Mouse (Mus musculus) lung, postnatal 0 days (tissue): ENCODE measurements at regions not wholly inside any gene's neighbourhood (a gene's known extent, or its start where the extent isn't known, plus 50 kb on each side); places are given as distances from the start of the nearest gene placed in this dataset.

Source experiments
- ATAC-seq: fragments of 200-750 bp; cut with Nextera tagmentation; 2 replicates; pipeline ENCODE4 v1.8.0; 2017; ENCODE audit warnings: moderate library complexity
- DNase-seq: peaks from one replicate; pipeline ENCODE4 v3.0.0-alpha.2; 2016; ENCODE audit warnings: low spot score
- H3K27ac ChIP-seq: fragments of 300-500 bp; sonication (generic); 2 replicates; pipeline ENCODE4 v1.5.1; 2014; ENCODE audit warnings: antibody characterized with exemption, mild to moderate bottlenecking, low read length, mixed read lengths
- H3K27me3 ChIP-seq: fragments of 300-500 bp; sonication (generic); replicated peaks from 2 replicates; pipeline ENCODE4 v1.6.1; 2014; ENCODE audit warnings: low read length, mixed read lengths; ENCODE audit not compliant: insufficient read depth
- H3K36me3 ChIP-seq: fragments of 300-500 bp; sonication (generic); 2 replicates; pipeline ENCODE4 v1.6.1; 2014; ENCODE audit warnings: low read length, mixed read lengths; ENCODE audit not compliant: insufficient read depth
- H3K4me1 ChIP-seq: fragments of 300-500 bp; sonication (generic); 2 replicates; pipeline ENCODE4 v1.6.1; 2014; ENCODE audit warnings: antibody characterized with exemption, low read depth, low read length, mixed read lengths; ENCODE audit not compliant: insufficient read depth
- H3K4me2 ChIP-seq: fragments of 300-500 bp; sonication (generic); replicated peaks from 2 replicates; pipeline ENCODE4 v1.6.1; 2014; ENCODE audit warnings: low read depth, mild to moderate bottlenecking, low read length, moderate library complexity, mixed read lengths
- H3K4me3 ChIP-seq: fragments of 300-500 bp; sonication (generic); 2 replicates; pipeline ENCODE4 v1.5.1; 2014; ENCODE audit warnings: low read depth, low read length
- H3K9ac ChIP-seq: fragments of 300-500 bp; sonication (generic); replicated peaks from 2 replicates; pipeline ENCODE4 v1.6.1; 2014; ENCODE audit warnings: low read depth, mild to moderate bottlenecking
- H3K9me3 ChIP-seq: fragments of 300-500 bp; sonication (generic); 2 replicates; pipeline ENCODE4 v1.6.1; 2016; ENCODE audit warnings: low read length, mixed read lengths
- CTCF ChIP-seq: IDR thresholded peaks from 2 replicates; pipeline ENCODE4 v1.5.1; 2016; ENCODE audit warnings: antibody characterized with exemption, mild to moderate bottlenecking
- EP300 ChIP-seq: IDR thresholded peaks from 2 replicates; pipeline ENCODE4 v1.6.1; 2016; ENCODE audit warnings: antibody characterized with exemption, mild to moderate bottlenecking, control low read depth
- WGBS: fragments of 180-500 bp; shearing (Covaris S2); extraction: QIAGEN DNeasy Blood & Tissue Kit; methylation state at CpG from one replicate; pipeline ENCODE4 v1.1.7; 2014; 5-methylcytosine and 5-hydroxymethylcytosine counted together

DNA sequence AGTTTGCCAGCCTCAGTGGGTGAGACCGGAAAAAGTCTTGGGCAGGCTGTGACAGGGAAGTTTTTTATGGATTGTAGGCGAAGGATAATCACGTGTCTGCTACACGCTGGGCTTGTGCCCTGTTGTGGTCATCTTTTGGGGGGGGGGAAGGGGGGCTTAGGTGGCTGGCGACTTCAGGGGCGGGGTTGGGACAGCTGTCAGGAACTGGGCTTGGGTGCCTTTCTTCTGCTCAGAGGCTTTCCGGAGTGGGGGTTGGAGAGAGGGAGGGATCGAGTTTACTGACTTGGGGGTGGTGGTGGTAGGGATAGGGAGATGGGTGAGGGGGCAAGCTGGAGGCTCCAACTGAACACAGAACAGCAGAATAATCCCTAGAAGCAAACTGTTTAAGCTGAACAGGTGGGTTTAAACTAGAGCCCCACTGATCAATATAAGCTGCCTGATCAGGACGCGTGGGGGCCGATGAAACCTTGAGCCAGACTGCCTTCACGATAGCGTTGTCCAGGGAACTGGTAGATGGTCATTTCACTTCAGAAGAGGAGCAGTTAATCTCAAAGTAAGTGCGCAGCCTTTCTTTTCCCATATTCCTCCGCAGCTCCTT, 103.6 kb downstream of the Nucb2 start:
- Histone ChIP-seq H3K4me1 (no peaks in the 10 kb centered on the region; the same call in 1 of the 2 replicates), H3K9me3 (no peaks in the 10 kb centered on the region), H3K27ac (no peak overlapping the region), H3K36me3 (no peaks in the 10 kb centered on the region), H3K4me2 (peak overlapping the region; percentile 67), H3K9ac (no peak overlapping the region), H3K27me3 (no peaks in the 10 kb centered on the region), H3K4me3 (peak overlapping the region; percentile 33)
- ATAC-seq (peak; percentile 25; the same call in 1 of the 2 replicates), DNase-seq (peak; percentile 35)
- no peak for TF ChIP-seq EP300
- TF ChIP-seq CTCF: no peak
- 3% methylated on average over 15 of the region's 15 CpGs for WGBS

DNA sequence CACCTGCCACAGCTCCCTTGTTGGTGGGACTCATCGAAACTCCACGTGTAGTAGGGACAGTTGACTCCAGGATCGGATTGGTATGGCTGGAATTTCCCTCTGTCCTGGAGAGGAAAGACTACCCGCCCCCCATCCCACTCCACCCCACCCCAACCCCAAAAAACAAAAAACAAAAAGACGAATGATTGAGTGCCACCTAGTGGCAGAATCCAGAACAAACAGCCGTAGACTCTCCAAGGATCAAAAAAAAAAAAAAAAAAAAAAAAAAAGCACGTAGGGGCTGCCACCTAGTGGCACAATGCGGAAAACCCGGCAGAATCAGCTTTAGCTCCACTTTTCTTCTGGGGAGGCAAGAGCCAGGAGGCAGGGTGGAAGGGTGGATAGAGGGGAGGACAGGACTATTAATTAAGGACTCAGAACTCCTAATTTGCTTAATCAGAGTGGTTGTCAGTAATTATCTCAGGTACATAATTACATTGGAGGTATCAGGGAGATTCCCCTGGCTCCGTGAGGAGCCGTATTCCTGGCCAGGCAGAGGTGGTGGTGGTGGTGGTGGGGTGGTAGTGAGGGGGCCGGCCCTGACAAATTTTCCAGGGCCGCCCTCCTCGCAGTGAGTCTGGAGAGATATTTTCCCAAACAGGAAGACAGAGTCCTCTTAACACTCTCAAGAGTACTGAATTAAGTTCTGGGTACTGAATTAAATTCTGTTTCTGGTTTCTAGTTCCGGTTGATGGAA, 104.3 kb downstream of the Nucb2 start:
- H3K9me3 ChIP-seq: no peaks in the 10 kb centered on the region
- peak; percentile 69 for ATAC-seq
- TF ChIP-seq EP300: 0 out of 2 replicates have a peak, but pooled peaks have one; percentile 29
- peak; percentile 80 for TF ChIP-seq CTCF
- peak; percentile 82 for DNase-seq
- H3K27ac ChIP-seq: no peak overlapping the region
- H3K9ac ChIP-seq: no peak overlapping the region
- 25% methylated on average over 15 of the region's 15 CpGs for WGBS
- peak overlapping the region; percentile 67 for H3K4me2 ChIP-seq
- H3K27me3 ChIP-seq: no peaks in the 10 kb centered on the region
- no peaks in the 10 kb centered on the region for H3K36me3 ChIP-seq
- peak overlapping the region; percentile 33 for H3K4me3 ChIP-seq
- no peaks in the 10 kb centered on the region; the same call in 1 of the 2 replicates for H3K4me1 ChIP-seq

DNA sequence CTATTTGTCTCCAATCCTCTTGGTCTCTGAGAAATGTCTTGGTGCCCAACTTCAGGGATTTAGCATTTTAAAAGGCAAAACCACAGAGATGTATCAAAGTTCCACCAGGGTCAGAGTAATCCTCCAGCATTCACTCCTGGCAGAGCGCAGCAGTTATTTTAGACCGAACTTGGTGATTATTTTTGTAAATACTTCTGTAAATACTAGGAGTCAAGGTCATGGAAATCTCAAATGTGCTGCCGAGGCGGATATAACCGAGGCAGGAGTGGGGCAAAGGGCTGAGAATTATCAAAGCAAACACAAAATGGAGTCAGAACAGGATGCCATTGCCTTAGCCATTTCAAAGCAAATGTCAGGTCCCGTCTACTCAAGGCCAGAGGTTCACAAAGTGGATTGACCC, 105.2 kb downstream of the Nucb2 start:
- Histone ChIP-seq H3K36me3 (no peaks in the 10 kb centered on the region), H3K27me3 (no peaks in the 10 kb centered on the region), H3K4me1 (no peaks in the 10 kb centered on the region; the same call in 1 of the 2 replicates), H3K9ac (no peak overlapping the region), H3K9me3 (no peaks in the 10 kb centered on the region), H3K27ac (no peak overlapping the region), H3K4me3 (no peak overlapping the region), H3K4me2 (no peak overlapping the region)
- ATAC-seq (no peak), DNase-seq (no peak)
- TF ChIP-seq EP300 (no peak), CTCF (no peak)
- 45% methylated on average over 6 of the region's 6 CpGs for whole genome bisulfite sequencing

DNA sequence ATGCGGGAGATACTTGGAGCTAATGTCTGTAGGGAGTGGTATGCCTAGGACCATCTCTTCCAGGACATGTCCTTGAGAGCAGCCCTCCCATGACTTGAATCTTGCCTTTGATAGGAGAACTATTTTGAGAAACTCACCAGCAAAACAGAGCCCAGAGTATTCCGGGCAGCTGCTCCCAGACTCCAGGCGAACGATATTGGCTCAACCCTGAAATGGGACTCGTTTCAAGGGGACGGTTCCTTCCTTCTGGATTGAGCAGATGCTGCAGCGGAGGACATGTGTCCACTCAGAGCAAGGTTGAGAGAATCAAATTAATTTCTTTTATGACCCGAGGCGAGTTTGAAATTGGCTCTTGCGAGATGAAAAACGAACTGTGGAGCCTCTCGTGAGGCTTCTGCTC, 105.7 kb downstream of the Nucb2 start:
- no peaks in the 10 kb centered on the region; the same call in 1 of the 2 replicates for H3K4me1 ChIP-seq
- no peak for TF ChIP-seq CTCF
- TF ChIP-seq EP300: no peak
- H3K9ac ChIP-seq: no peak overlapping the region
- WGBS: 77% methylated on average over 12 of the region's 12 CpGs
- DNase-seq (no peak), ATAC-seq (no peak)
- no peak overlapping the region for H3K4me3 ChIP-seq
- H3K4me2 ChIP-seq: no peak overlapping the region
- no peaks in the 10 kb centered on the region for H3K36me3 ChIP-seq
- H3K27me3 ChIP-seq: no peaks in the 10 kb centered on the region
- no peak overlapping the region for H3K27ac ChIP-seq
- H3K9me3 ChIP-seq: no peaks in the 10 kb centered on the region

DNA sequence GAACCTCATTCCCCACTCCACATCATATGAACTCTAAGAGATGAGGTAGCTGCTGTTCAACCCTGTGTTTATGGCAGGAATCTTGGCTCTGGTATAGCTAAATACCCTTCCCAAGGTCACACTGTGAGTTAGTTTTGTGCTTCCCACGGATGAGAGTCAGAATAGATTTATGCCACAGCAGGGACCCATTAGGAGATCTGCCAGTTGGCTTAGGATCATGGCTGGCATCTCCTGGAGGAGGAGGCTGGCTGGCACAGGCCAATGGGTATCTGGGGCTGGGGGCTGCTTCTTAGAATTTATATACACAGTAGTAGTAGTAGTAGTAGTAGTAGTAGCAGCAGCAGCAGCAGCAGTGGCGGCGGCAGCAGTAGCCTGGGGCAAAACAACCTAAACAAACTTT, 111.8 kb downstream of the Nucb2 start:
- WGBS: 64% methylated on average over 3 of the region's 3 CpGs
- Histone ChIP-seq H3K36me3 (no peaks in the 10 kb centered on the region), H3K4me3 (no peak overlapping the region), H3K4me1 (no peaks in the 10 kb centered on the region), H3K9ac (no peak overlapping the region), H3K27me3 (no peaks in the 10 kb centered on the region), H3K9me3 (no peaks in the 10 kb centered on the region), H3K4me2 (no peak overlapping the region), H3K27ac (no peak overlapping the region)
- no peak for ATAC-seq
- TF ChIP-seq CTCF (no peak), EP300 (no peak)
- DNase-seq: no peak

DNA sequence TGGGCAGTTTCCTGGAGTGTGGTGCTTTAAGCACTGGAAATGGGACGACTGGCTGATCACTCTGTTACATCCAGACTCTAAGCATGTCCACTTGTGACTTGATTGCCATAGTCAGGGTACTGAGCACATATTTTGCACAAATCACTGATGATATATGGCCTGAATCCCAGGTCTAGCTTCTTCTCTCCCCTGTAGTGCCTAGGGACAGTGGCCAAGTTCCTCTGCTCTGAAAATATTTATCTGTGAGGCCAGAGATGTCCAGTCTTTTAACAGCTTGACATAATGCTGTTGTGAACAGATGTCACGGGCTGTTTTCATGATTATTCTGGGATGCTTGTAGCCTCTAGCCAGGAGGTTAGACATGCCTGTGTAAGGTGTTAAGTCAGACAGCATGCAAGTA, 115.5 kb downstream of the Nucb2 start:
- H3K4me2 ChIP-seq: no peak overlapping the region
- H3K9ac ChIP-seq: no peak overlapping the region
- H3K36me3 ChIP-seq: no peaks in the 10 kb centered on the region
- no peaks in the 10 kb centered on the region for H3K27me3 ChIP-seq
- no peak for ATAC-seq
- WGBS: 56% methylated on average over 2 of the region's 2 CpGs
- no peaks in the 10 kb centered on the region for H3K4me1 ChIP-seq
- DNase-seq: no peak
- no peak overlapping the region for H3K27ac ChIP-seq
- TF ChIP-seq CTCF (no peak), EP300 (no peak)
- no peak overlapping the region for H3K4me3 ChIP-seq
- H3K9me3 ChIP-seq: no peaks in the 10 kb centered on the region
